13 mouse cellular contexts compared by ENCODE assay signal in genomic region chr12:29778901-29779300, GRCm38 (mm10).
DNase-seq lines count a peak whose midpoint lies in the region.
"Had no signal": no experiment of that assay in that cellular context is flagged by ENCODE, and none has a peak within 500 bp of the region (broad histone marks: within the 10 kb centered on the region; RNA-seq: fewer than 3 reads in every experiment).

No protein-coding gene starts in this region.

- peak; percentile 23 for DNase-seq in layer of hippocampus, adult 11-12 months (ENCODE audit: low spot score)
- DNase-seq in layer of hippocampus, postnatal 10 days (ENCODE audit: low spot score in 2 of 2) = no peak
- peak; percentile 44 to 78 for DNase-seq in left cerebral cortex, postnatal 25 days (ENCODE audit: low spot score in 2 of 2)
- DNase-seq in left cerebral cortex, adult 11 months (ENCODE audit: low spot score) = no peak
- DNase-seq in left cerebral cortex, postnatal 36 days (ENCODE audit: low spot score in 2 of 2) = peak; percentile 39 to 51
- no peak for DNase-seq in adrenal gland, postnatal 10 days
- DNase-seq: adrenal gland, postnatal 25 days; cerebellum, adult 2 months; cerebellum, postnatal 10 days; forebrain, postnatal 0 days; gastrocnemius, postnatal 14 days; heart, adult 2 months; heart, postnatal 14 days had no signal

- intact Hi-C loops in left cerebral cortex, postnatal 25 days (cut with DNase I) = no loop called here
- intact Hi-C loops in left cerebral cortex, postnatal 36 days (cut with DNase I) = no loop called here

Comparison
In these comparisons a context has a peak if more than half of its experiments do, and no peak if none do; other contexts are left out.
1. DNase-seq: peak in layer of hippocampus, adult 11-12 months (single experiment), left cerebral cortex, postnatal 25 days (2 of 2) and left cerebral cortex, postnatal 36 days (2 of 2); none in layer of hippocampus, postnatal 10 days (0 of 2), left cerebral cortex, adult 11 months (single experiment) and adrenal gland, postnatal 10 days (single experiment).